Mouse (Mus musculus) adrenal gland, postnatal 36 days (tissue): ENCODE measurements around the gene Cenpp. TPM values are rescaled to one million over a fixed set of nuclear protein-coding genes. Genes with fewer than 3 reads are reported as not detected.
"Not testable (repeated sequence)": the region's sequence is repeated elsewhere in the genome, so short reads cannot be mapped to it uniquely, and the experiment has no call there.

ENCODE experiments used
- DNase-seq, 2 experiments: peaks; one replicate each; pipeline ENCODE4 v3.0.0; 2021; ENCODE audit warnings: mixed read lengths in 1 of 2
- total RNA-seq, 2 experiments: library from RNA; stranded (reverse); gene quantifications; 2 replicates each; pipeline ENCODE4 v1.2.3; 2021

Gene Cenpp
- total RNA-seq, 2 experiments from 2014 or later, result 1.2 to 2.4 TPM

- DNase-seq, result peak in 1 of 2 experiments; percentile 3
These were observed 44.9 kb downstream of the Cenpp start, which contains the start of gene Ogn for GRCm38 (mm10) chr13:49607714-49608113. Ogn (plus strand) TSS chr13:49608046.

DNA sequence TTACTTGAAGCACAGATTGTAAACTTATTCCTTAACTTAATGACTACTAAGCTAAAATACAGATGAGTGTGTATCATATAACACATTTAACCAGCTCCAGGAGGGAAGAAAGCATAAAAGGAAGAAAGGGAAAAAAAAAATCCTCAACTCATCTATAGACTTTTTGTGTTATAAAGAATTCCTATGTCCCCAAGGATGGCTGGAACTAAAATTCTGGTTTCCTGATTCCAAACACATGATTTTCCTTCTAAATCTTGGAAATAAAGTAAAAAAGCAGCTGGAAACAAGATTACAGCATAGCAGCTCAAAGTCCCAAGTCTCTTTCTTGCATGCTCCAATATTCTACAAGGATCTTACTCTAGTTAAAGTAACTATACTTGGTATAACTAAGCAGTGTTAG lies 49.0 kb downstream of the Cenpp start:
- DNase-seq, result no peak

GRCm38 (mm10) chr13:49602541-49602940 lies 50.0 kb downstream of the Cenpp start:
- not testable (repeated sequence) for DNase-seq

- DNase-seq, result no peak
These were observed 66.5 kb downstream of the Cenpp start for GRCm38 (mm10) chr13:49586062-49586461.

DNA sequence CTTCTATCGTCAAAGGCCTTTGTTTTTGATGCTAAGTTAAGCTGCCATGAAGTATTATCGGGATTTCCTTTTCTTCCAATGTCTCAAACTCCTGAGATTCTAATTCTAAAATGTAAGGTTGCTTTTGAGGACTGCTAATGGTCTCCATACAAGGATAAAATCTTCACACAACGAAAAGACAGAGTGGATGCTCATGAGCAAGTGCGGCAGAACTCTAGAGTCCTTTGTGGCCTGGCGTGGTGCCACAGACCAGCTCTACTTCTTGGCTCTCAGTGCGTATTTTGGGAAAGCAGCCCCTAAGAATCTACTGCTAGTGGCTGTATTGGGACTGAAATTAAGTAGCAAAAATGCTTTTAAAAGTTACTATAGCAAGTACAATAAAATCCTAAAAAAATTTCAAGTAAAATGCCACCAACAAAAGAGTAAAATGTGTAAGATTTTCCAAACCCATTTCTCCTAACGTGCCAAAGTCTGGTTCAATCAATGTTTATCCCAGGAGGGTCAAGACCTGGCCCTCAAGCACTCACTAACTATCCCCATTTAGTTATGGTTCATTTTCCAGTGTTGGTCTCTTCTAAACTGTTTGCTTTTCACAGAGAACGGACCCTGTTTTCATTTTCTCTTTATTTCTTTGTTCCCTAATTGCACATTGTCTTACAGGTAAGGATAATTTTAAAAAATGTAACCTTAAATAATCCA lies 68.1 kb downstream of the Cenpp start:
- DNase-seq, result no peak

- no peak for DNase-seq
These were observed 68.7 kb downstream of the Cenpp start for GRCm38 (mm10) chr13:49583859-49584258.

DNA sequence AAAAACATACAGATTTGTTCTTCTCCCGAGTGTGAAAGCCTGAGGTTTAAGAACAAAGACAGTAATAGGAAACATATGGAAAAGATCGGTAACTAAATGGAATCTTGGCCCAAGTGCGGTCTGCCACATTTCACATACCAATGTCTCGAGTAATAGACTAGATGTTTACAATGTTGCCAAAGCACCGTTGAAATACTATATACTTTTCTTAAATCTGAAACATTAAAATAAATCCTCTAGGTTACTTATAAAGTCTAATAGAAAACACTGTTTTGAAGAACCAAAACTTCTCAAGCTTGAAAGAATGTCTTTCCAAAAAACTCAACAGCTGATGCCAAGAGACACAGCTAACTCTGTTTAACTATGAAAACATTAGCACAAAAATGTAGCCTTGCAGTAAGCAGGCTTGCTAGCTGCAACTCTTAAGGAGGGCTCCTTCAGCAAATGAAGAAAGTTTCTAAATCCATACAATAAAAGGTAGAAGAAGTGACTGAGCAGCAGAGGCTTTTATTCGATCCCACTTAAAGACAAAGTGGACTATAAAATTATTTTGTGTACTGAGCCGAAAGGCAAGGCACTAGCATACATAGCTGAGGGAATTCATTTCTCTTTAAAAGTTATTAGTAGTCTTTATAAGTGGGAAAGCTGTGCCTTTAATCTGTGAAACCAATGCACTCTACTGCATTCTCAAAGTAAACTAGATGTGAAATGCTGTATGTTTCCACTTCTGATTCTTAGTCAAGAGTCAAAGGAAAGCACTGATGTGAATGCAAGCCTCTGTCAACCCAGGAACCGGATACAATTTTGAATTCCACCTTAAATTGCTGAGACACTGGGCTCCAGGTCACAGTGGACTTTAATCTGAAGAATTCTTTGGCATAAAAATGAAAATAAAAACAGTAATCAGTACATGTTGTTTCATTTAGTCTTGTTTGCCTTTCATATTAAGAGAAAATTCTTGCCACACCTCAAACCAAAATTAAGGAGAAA lies 70.7 kb downstream of the Cenpp start, which contains the start of gene Omd:
Gene Omd (plus strand): TSS at position 922 of the 990 bp plus-strand sequence.
- no peak for DNase-seq

DNA sequence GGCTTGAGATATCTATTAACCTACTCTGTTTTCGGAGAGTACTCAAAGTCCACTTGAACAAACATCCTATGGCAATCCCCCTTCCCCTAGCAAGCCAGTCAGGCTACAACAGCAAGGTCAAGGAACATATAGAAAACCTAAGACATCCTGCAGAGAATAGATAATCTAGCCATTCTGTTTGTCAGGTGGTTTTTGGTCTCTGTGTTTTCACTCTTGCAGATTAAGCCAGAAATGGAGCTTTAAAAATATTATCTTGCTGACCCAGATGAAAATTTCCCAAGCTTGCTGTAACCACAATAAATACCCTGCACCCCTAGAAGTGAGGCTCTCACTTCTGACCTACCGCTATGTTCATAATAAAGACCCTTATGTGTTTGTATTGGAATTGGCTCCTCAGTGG lies 81.2 kb downstream of the Cenpp start:
- DNase-seq, result no peak

GRCm38 (mm10) chr13:49570371-49570770 lies 82.2 kb downstream of the Cenpp start:
- DNase-seq, result no peak

DNA sequence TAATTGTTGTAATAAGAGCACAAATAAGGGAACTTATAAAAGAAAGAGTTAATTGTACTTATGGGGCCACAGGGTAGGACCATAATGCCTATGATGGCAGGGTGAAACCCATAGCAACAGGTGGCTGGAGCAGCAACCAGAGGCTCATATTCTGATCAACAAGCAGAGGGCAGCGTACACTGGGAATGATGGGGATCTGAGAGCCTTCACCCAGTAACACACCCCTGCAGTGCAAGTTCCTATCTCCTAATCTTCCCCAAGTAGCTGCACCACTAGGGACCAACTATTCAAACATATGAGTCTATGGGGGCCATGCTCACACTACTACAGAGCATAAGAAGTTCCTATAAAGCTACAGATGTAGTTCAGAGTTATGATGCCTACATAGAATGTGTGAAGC lies 88.2 kb downstream of the Cenpp start:
- DNase-seq, result no peak

GRCm38 (mm10) chr13:49560886-49561285 lies 91.7 kb downstream of the Cenpp start:
- DNase-seq, result no peak

DNA sequence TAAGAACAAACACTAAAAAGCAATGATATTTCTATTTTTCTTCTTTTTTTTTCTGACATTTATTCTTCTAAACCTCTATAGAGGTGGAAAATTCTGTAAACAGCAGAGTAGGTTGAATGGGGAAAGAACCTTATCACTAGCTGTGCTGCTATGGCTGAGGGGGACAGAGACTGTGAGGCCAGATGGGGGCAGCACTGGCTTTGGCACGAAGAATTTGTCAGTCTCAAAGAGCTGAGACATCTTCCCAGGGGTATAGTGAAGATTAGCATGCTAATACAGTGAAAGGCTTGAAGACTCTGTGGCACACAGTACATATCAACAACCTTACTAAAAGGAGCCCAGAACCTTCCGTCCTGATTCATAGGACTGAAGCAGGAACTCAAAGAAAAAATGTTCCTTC lies 93.4 kb downstream of the Cenpp start:
- peak; percentile 49 to 62 for DNase-seq

- no peak for DNase-seq
These were observed 95.7 kb downstream of the Cenpp start for GRCm38 (mm10) chr13:49556924-49557323.

DNA sequence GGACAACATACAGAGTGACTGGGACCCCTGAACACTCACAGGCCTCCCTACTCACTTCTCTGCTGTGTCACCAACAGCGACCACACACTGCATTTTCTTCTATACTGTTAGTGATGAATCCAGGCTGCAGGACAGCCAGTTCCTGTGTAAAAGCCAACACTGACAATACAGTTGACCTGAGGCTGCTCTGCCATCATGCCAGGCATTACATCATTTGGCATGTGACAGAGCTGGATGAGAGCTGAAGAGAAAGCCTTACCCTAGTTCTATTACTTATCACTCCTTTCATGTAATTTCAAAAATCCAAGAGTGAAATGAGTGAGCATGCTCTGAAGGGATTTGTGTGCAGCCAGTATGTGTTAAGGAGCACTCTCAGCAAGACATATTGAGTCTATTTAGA lies 96.4 kb downstream of the Cenpp start:
- DNase-seq, result peak in 1 of 2 experiments; percentile 12

- DNase-seq, result no peak
These were observed 98.1 kb downstream of the Cenpp start for GRCm38 (mm10) chr13:49554519-49554918.

DNA sequence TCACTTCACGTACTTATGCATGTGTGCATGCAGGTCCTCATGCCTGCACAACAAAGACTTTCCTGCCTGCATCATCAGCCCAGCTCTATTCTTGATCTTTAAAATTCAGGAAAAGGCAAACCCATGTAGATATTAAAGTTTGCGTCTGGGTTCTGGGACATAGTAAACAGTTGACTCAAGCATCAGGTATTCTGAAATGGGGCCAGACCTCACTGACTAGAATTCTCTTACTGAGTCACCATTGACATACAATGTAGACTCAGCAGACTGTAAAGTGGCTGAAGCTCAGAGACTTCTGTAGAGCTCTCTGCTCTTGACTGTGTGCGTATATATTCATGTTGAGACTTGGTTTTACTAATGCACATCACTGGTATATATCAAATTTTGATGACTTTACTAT lies 103.0 kb downstream of the Cenpp start:
- DNase-seq, result peak in 1 of 2 experiments; percentile 13

DNA sequence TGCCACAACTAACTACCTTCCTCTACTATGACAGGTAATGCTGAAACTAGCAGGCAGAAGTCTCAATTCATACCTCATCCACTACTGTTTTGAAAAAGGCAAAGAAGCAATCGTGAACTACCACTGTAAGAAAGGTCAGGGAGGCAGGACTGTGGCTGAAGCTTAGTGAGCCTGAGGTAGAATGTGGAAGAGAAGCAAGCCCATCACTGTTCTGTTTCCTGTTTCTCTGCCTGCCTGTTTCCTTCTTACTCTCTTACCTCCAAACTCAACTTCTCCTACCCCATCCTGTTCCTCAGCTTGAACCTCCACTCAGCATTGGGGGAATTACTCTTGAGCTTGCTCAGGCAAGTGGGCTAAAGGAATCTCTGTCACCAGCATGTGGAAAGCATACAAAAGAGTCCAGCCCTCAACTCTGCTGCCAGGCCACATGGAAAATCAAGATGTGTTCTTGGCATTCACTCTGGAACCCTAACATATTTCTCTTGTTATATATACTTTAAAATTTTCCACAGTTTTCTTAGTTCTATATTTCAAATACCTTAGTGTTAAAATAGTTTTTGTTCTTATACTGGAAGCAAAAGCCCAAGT lies 104.9 kb downstream of the Cenpp start:
- DNase-seq, result no peak

DNA sequence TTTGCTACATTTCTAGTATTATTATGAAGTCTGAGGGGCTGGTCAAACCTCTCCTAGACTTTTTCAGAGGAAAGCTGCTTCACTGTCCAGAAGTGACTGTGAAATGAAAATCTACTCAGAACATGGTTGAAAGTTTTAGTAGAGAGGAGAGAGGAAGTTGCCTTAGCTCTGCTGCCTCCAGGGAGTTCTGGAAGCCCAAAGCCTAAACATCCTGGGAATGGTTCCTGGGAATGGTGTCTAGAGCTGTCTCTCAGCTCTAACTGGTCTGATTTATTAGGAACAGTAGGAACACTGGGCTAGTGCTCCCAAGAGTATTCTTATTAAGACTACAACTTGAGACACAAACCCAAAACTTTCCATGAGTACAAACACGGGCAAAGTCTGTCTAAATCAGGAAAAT lies 106.1 kb downstream of the Cenpp start:
- no peak for DNase-seq

DNA sequence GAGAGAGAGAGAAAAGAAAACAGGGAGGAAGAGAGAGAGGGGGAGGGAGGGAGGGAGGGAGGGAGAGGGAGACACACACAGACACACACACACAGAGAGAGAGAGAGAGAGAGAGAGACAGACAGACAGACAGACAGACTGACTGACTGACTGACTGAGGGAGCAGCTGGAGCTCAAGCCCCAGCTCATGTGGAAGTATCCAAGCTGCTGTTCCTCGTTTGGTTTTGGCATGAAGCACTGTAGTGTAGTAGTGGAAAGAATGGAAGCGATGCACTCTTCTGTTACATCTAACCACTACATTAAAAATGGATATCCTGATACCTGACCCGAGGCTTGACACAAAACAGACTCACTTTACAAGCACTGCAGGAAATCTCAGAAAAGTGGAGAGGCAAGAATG lies 106.9 kb downstream of the Cenpp start:
- DNase-seq, result no peak

DNA sequence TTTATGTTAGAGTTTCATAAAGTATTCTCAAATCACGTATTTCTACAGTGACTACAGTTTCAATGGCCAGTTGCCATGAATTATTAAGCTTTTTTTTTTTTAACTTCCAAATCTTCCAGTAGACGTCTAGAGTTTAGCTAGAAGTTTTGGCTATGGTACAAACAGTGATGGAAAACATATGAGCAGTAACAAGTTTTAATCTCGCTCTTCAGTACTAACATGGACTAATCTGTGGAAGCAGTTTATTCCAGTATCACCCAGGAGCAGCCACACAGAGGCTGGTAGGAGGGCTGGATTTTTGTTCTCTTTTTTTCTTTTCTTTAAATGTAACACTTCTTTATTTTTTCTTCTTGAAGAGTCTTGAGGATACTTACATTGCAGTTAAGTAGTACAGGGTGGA lies 108.3 kb downstream of the Cenpp start, which contains the start of gene Aspn:
Gene Aspn (plus strand): TSS at position 165 of the 400 bp plus-strand sequence.
- DNase-seq, result no peak

- no peak for DNase-seq
These were observed 113.9 kb downstream of the Cenpp start for GRCm38 (mm10) chr13:49538693-49539092.

GRCm38 (mm10) chr13:49536946-49537345 lies 115.6 kb downstream of the Cenpp start:
- peak; percentile 19 to 33 for DNase-seq

DNA sequence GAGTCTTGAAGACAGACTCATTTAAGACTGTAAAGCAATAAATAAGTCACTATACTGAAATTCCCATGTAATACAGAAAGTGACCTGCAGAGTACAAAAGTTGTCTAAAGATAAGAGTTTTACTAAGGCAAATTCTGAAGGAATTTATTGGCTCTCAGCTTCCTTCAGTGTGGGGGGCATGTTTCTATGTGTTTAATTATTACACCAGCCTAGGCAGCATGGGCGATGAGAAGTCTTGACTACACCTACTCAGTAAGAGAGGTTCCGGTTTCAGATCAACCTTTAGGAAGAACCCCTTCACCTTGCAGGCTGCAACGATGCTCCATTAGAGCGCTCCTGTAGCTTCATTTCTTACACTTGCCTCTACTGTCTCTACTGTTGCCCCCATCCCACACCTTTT lies 121.9 kb downstream of the Cenpp start:
- DNase-seq, result no peak
